Mouse (Mus musculus) layer of hippocampus, postnatal 10 days (tissue): ENCODE data around the gene Thg1l. TPM values are rescaled to one million over a fixed set of nuclear protein-coding genes. Genes with fewer than 3 reads are reported as not detected.

Source experiments
- DNase-seq, 2 experiments: peaks; one replicate each; pipeline ENCODE4 v3.0.0; 2021; ENCODE audit warnings: low spot score in 2 of 2
- total RNA-seq, 2 experiments: library from RNA; stranded (reverse); gene quantifications; 2 replicates each; pipeline ENCODE4 v1.2.3; 2021

The Thg1l gene
- total RNA-seq, 2 experiments from 2014 or later, result 12.9 to 13.5 TPM

DNA sequence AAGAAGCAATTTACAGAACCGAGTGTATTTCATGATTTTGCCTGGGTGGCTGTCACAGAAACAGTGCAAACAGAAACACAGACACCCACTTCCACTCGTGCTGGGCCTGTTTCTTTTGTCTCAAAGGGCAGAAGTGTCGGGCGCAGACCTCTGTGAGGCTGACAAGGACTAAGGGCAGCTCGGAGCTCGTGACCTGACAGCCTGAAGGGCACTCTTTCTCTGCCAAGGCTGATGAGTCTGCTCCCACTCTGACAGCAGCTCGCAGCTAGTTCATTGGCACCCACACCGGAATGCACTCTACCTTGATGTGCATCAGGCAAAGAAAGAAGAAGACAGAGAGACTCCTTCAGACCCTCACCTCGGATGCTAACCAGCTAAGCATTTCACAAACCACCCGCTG lies 25.8 kb downstream of the Thg1l start:
- DNase-seq, result no peak

DNA sequence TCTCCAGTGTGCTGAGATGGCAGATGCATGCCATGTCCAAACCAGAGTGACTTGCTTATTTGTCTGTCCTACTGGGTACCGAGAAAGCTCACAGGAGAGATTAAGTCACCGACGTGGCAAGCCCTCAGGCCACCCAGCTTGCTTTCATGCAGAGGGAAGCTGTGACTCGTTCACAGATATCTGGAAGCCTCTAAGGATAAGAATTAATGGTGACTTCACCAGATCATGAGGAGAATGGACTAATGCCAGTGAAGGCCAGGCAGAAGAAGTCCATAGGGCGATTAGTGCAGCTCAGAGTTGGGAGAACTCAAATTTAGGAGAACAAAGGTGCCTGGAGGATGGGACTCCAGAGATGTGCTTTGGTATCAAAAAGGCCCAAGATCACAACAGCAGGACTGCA lies 27.8 kb downstream of the Thg1l start:
- DNase-seq, result no peak

DNA sequence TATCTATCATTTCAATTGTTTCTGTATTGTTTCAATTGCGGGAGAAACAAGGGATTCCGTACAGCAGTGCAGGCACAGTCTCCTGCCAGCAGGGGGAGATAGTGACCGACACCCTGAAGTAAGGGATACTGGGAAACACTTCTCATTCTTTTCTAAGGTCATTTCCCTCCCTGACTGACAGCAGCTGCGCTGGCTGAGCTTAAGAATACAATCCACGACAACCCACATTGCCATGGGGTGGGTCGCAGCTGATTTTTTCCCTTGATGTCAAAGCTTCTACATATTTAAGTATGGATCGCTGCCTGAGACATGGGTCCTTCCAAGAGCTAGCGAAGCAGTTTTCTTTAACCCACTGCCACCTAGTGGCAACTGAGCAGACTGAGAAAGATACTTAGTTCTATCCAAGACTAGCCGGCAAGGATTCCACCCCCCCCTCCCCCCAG lies 28.6 kb downstream of the Thg1l start:
- peak; percentile 74 to 83 for DNase-seq

DNA sequence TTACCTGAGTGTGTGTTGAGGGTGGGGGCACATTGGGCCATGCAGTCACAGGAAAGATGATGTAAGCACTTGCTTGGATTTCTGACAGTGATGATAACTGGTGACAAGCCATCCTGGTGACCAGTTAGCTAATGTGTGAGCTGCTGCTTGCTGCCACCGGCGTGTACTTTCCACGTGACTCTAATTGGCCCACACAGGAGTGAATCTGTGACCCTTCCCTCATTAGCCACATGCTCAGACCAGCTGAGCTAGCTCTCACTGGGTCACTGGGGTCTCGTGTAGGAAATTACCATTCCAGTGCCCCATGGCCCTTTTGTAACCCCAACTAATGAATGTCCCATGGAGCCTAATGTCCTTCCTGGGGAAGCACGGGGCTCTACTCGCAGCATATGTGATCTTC lies 29.9 kb downstream of the Thg1l start:
- DNase-seq, result no peak

DNA sequence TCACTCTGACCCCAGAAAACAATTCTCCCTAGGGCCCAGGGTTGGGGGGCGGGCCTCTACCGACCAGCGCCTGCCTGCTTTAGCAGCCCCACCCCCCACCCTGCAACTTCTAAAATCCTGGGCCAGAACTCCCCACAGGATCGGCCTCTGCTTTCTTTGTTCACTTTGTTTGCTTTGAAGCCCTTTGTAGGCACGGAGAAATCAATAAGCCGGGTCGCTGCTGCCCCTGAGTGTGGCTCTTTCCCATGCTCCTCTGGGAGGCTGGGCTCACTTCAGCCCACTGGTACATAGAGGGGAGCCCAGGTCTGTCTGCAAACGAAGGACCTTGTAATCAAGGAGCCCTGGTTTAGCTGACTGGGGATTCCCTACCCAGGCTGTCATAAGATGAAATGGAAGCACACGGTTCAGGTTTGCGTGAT lies 33.8 kb downstream of the Thg1l start:
- no peak for DNase-seq

DNA sequence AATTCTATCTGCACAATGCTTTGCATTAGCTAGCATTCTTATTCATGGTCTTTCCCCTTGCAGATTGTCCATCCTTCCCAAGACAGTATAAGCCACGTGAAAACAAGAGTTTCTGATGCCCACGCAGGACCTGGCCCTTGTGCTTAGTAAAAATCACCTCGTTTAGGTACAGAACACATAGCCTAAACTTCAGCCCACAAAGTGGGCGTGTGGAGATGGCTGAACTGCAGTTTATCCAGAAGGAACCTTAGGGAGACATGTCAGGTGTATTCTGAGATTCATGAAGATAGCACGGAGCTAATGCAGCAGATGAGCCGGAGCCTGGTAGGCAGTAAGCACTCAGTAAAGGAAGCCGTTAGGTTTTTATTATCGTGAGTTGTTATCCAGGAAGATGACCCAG lies 34.3 kb downstream of the Thg1l start:
- no peak for DNase-seq

DNA sequence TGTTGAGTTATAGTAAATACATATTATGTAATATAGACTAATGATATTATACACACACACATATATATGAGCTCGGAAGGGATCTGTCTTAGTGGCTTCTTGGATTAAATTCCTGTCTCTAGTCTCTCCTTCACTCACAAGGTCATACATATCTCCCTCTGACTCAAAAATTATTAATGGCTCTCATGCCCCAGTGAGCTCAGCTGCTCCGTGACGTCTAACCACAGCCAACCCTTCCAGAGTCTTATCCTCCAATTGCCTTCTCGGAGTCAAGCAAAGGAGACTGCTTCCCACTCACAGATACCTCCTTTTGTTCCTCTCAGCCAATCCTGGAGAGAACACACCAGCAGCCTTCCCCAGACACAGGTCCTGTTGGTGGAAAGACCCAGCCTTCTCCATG lies 36.5 kb downstream of the Thg1l start:
- no peak for DNase-seq

DNA sequence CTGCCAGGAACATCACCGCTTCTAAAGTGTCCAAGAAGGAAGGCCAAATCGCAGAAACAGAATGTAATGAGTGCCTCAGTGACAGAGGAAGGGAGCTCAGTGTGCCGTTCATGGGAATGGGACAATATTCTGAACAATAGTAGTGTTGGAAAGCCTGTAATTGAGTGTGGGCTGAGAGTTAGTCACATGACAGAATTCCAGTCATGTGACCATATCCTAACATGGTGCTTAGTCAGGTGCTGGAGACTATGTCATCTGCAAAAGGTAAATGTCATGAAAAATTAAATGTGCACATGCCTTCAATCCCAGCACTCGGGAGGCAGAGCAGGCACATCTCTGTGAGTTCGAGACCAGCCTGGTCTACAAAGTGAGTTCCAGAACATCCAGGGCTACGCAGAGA lies 37.3 kb downstream of the Thg1l start:
- DNase-seq, result no peak

DNA sequence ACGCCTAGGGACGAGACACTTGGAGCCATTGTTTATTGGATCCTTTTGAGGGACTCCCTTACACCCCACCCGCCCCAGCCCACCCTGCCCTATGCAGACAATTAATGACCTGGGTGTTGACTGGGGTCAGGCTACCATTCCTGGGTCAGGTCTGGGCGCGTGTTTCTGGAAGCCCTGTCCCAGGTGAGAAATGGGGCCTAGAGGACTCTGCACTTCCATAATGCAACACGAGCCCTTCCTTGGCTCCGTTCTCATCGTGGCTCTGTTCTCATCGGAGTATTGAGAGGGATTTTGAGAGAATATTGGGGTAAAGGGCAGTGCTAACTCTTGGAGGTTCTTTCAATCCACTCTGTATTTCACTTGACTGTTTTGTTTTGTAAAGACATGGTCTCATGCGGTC lies 39.1 kb downstream of the Thg1l start:
- DNase-seq, result no peak

DNA sequence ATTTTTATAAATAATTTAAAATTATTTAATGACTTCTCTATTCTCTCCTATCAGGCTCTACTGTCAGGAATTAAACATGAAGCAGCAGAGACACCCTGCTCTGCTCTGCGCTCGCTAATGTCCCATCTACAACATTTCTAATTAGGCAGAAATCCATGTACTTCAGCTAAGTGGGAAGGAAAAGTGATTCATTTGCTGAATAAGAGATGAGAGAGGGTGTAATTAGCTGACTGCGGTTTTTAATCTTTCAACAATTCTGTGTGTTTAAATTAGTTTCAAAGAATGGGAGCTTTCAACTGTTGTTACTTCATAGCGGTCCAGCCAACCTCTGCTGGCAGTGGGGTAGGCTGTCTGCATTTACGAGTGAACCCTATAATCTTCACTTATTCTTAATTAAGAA lies 44.6 kb downstream of the Thg1l start:
- DNase-seq, result no peak

DNA sequence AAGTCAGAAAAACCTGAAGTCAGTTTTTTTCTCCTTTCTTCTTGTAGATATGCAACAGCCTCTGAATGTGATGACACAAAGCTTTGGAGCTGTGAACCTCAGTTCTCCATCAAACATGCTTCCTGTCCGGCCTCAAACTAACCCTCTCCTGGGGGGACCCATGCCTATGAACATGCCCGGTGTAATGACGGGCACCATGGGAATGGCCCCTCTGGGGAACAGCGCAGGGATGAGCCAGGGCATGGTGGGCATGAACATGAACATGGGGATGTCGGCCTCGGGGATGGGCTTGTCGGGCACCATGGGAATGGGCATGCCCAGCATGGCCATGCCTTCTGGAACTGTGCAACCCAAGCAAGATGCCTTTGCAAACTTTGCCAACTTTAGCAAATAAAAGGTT lies 46.4 kb downstream of the Thg1l start:
- no peak for DNase-seq

DNA sequence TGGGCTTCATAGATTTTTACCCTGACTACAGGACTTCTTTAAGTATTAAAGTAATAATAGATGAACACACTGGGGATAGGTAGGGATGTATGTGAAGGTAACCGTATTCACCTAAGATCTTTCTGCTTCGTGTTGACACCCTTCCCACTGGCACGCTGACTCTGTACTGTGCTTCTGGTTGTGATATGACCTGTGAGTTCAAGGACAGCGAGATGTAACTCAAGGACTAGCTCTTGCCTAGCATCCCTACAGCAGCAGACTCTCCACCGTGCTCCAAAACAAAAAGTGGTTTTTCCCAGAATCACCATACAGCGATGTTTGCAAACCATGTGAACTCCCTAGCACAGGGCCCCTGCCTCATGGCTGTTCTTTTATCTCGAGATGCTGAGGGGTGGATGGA lies 47.2 kb downstream of the Thg1l start:
- DNase-seq, result no peak

DNA sequence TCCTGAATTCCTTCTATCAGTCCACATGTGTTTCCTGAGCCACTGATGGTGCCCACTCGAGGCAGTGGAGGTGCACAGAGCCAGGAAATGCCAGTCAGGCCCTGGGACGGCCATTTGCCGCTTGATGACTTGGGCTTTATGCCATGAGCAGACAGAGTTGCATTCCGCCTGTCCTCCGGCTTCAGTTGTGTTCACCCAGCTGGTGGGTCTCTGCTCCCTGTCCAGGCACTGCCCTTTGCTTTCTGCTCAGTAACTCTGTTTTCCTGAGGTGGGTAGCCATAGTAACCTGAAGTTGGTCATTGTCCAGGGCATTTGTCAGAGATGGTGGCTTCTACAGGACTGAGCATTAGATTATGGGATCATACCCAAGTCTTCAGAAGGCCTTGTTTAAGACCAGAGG lies 48.0 kb downstream of the Thg1l start:
- no peak for DNase-seq

DNA sequence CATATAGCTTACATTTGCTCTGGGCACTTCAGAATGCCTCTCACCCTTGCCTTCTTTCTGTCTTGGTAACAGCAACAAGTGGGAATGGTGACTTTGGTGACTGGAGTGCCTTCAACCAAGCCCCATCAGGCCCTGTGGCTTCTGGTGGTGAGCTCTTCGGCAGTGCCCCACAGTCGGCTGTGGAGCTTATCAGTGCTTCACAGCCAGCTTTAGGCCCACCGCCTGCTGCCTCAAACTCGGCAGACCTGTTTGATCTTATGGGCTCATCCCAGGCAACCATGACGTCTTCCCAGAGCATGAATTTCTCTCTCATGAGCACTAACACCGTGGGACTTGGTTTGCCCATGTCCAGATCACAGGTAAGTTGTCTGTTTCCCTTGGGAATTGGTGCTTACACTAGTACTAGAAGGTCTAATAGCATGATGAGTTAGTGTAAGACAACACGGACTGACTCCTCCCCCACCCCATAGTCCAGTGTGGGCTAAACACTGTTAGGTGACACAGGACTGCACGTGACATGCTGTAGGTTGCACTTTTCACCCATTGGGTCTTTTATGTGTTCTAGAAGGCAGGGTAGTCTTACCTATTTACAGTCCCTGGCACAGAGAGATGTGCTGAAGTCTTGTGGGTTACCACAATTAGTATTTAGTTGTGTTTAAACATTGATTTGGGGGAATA lies 49.0 kb downstream of the Thg1l start:
- no peak for DNase-seq

DNA sequence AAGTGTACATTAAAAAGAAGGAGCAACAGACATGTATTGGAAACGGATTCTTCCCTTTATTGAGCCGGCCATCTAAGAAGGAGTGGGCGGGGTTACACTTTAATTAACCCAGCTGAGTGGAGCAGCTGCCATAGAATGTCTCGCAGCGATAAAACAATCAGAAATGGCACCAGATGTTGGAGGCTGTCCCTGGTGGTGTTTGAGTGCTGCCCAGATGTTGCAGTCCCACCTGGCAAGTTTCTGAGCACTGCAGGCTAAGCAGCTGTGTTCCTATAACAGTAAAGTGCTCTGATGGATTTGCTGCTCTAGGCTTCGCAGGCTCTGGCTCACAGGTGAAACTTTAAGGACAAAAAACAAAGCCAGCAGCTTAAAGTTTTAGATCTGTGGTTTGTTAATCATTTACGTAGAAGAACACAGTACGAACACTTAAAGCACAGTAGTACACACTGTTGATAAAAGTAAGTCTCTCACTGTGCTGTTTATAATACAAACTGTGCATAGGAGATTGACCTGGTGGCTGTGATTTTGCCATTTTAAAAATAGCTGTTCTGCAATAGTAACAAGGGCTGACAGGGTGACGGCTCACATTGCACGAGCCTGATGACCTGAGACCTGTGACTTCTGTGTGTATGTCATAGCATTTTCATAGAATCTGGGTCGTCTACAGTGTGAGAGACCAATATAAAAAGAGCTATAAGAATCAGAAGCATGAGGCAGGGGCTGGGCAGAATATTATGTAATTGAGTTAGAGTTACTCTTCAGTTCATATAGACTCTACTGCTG lies 54.9 kb downstream of the Thg1l start:
- no peak for DNase-seq

DNA sequence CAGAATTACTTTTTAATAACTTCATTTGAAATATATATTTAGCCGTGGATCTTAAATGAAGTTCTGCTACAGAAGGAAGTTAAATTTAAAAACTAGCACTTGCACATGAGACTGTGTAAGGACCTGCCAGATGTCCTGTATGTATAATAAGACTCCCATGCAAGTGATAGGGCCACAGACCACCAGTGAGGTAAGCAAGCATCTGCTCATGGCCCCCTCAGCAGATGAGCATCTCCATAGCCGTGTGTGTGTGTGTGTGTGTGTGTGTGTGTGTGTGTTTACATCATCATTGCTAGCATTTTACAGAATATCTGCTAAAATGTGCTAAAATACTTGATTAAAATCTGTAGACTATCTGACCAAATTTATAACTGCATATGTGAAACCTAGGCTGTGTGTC lies 57.9 kb downstream of the Thg1l start:
- no peak for DNase-seq

Other genes with a start within 250 kb of the Thg1l start
- 10 to 100 TPM; 39.7 to 46.6 TPM for gene Clint1, start 103.4 kb downstream of the Thg1l start, total RNA-seq
- gene Lsm11, start 10.6 kb downstream of the Thg1l start, total RNA-seq, result 100 to 1,000 TPM; 153 to 154 TPM
- gene Sox30, start 24.8 kb upstream of the Thg1l start, total RNA-seq, result under 1 TPM; 0.18 to 0.29 TPM
- 1 to 10 TPM; 3.6 to 3.7 TPM for gene Gm12166, start 96.8 kb upstream of the Thg1l start, total RNA-seq
- gene Adam19, start 100.5 kb upstream of the Thg1l start, total RNA-seq, result 10 to 100 TPM; 34.4 to 36.0 TPM
- under 1 TPM; 0.58 to 0.59 TPM for gene Nipal4, start 211.0 kb upstream of the Thg1l start, total RNA-seq